Mouse (Mus musculus) stomach, postnatal 0 days (tissue): ENCODE results near the gene Fank1. TPM values are rescaled to one million over a fixed set of nuclear protein-coding genes. Genes with fewer than 3 reads are reported as not detected.
A peak's percentile ranks its signal among the peaks of the same experiment; 100 is the strongest.

Source experiments
- ATAC-seq: fragments of 200-750 bp; cut with Nextera tagmentation; 2 replicates; pipeline ENCODE4 v1.8.0; 2017; ENCODE audit not compliant: low FRiP score, low TSS enrichment
- DNase-seq: peaks from one replicate; pipeline ENCODE4 v3.0.0-alpha.2; 2016; ENCODE audit warnings: low spot score
- H3K27ac ChIP-seq: fragments of 300-500 bp; sonication (generic); replicated peaks from 2 replicates; pipeline ENCODE4 v1.5.1; 2014; ENCODE audit warnings: mild to moderate bottlenecking, control low read depth
- H3K27me3 ChIP-seq: fragments of 300-500 bp; sonication (generic); 2 replicates; pipeline ENCODE4 v1.6.1; 2014; ENCODE audit warnings: low read length; ENCODE audit not compliant: control insufficient read depth, insufficient read depth
- H3K36me3 ChIP-seq: fragments of 300-500 bp; sonication (generic); 2 replicates; pipeline ENCODE4 v1.6.1; 2014; ENCODE audit warnings: low read length, mixed read lengths; ENCODE audit not compliant: control insufficient read depth, insufficient read depth
- H3K4me1 ChIP-seq: fragments of 300-500 bp; sonication (generic); replicated peaks from 2 replicates; pipeline ENCODE4 v1.6.1; 2014; ENCODE audit warnings: antibody characterized with exemption; ENCODE audit not compliant: control insufficient read depth, insufficient read depth
- H3K4me2 ChIP-seq: fragments of 300-500 bp; sonication (generic); replicated peaks from 2 replicates; pipeline ENCODE4 v1.6.1; 2014; ENCODE audit warnings: low read depth, mild to moderate bottlenecking, control low read depth, moderate library complexity
- H3K4me3 ChIP-seq: fragments of 300-500 bp; sonication (generic); 2 replicates; pipeline ENCODE4 v1.5.1; 2014; ENCODE audit warnings: low read depth, low read length, control low read depth
- H3K9ac ChIP-seq: fragments of 300-500 bp; sonication (generic); 2 replicates; pipeline ENCODE4 v1.6.1; 2014; ENCODE audit warnings: mild to moderate bottlenecking, low read length, control low read depth, mixed read lengths
- H3K9me3 ChIP-seq: fragments of 300-500 bp; sonication (generic); 2 replicates; pipeline ENCODE4 v1.6.1; 2016; ENCODE audit warnings: low read length; ENCODE audit not compliant: control insufficient read depth
- CTCF ChIP-seq: IDR thresholded peaks from 2 replicates; pipeline ENCODE4 v1.5.1; 2016; ENCODE audit warnings: antibody characterized with exemption, low read depth, mild to moderate bottlenecking, moderate library complexity
- EP300 ChIP-seq: optimal IDR thresholded peaks from 2 replicates; pipeline ENCODE3; 2016; ENCODE audit warnings: antibody characterized with exemption
- WGBS: fragments of 180-500 bp; shearing (Covaris S2); extraction: QIAGEN DNeasy Blood & Tissue Kit; methylation state at CpG from one replicate; pipeline ENCODE4 v1.1.7; 2014; 5-methylcytosine and 5-hydroxymethylcytosine counted together
- polyA plus RNA-seq: library from polyadenylated mRNA; unstranded; fragments of >200 nt; fragmentation: Nextera tagmentation; extraction: Ambion mirVana; gene quantifications from 2 replicates; pipeline ENCODE4 v1.2.1, GENCODE M21; 2015

Fank1 gene
- polyA plus RNA-seq, 1 experiment from 2014 or later, result 0.34 TPM

GRCm38 (mm10) chr7:133775179-133775578, 1.5 kb upstream of the Fank1 start:
- 67% methylated on average over 5 of the region's 5 CpGs for WGBS
- H3K9ac ChIP-seq, result no peak overlapping the region
- no peaks in the 10 kb centered on the region for H3K9me3 ChIP-seq
- H3K36me3 ChIP-seq, result no peaks in the 10 kb centered on the region
- no peak overlapping the region for H3K27ac ChIP-seq
- no peak for ATAC-seq
- no peak overlapping the region for H3K4me3 ChIP-seq
- H3K27me3 ChIP-seq, result no peaks in the 10 kb centered on the region
- no peak for DNase-seq
- no peak overlapping the region for H3K4me2 ChIP-seq
- TF ChIP-seq CTCF, result no peak
- H3K4me1 ChIP-seq, result no peaks in the 10 kb centered on the region

- TF ChIP-seq CTCF, result no peak; the same call in 1 of the 2 replicates
- TF ChIP-seq EP300, result no peak
These were observed 650 bp upstream of the Fank1 start for GRCm38 (mm10) chr7:133775796-133776625.

GRCm38 (mm10) chr7:133781583-133781982, 4.9 kb downstream of the Fank1 start:
- peak overlapping the region; percentile 29 for H3K4me3 ChIP-seq
- H3K4me2 ChIP-seq, result peak overlapping the region; percentile 46
- H3K36me3 ChIP-seq, result no peaks in the 10 kb centered on the region
- no peaks in the 10 kb centered on the region for H3K4me1 ChIP-seq
- 40% methylated on average over 6 of the region's 6 CpGs for WGBS
- TF ChIP-seq CTCF, result no peak
- TF ChIP-seq EP300, result no peak
- H3K9me3 ChIP-seq, result no peaks in the 10 kb centered on the region
- DNase-seq, result peak; percentile 47
- peak overlapping the region; percentile 95 for H3K27ac ChIP-seq
- peak overlapping the region; percentile 59 for H3K9ac ChIP-seq
- H3K27me3 ChIP-seq, result no peaks in the 10 kb centered on the region
- ATAC-seq, result peak; percentile 57

More at GRCm38 (mm10) chr7:133775796-133776625, 650 bp upstream of the Fank1 start:
- peak overlapping the region; percentile 79 for H3K9ac ChIP-seq
- no peak for ATAC-seq
- 7% methylated on average over 38 of the region's 38 CpGs for WGBS
- peak overlapping the region; percentile 69 for H3K4me3 ChIP-seq
- DNase-seq, result peak; percentile 30
- H3K9me3 ChIP-seq, result no peaks in the 10 kb centered on the region
- H3K36me3 ChIP-seq, result no peaks in the 10 kb centered on the region
- peak overlapping the region; percentile 89 for H3K4me2 ChIP-seq
- no peaks in the 10 kb centered on the region for H3K27me3 ChIP-seq
- H3K27ac ChIP-seq, result 0 out of 2 replicates have a peak overlapping the region, but pooled peaks have one; percentile 9
- no peaks in the 10 kb centered on the region for H3K4me1 ChIP-seq

GRCm38 (mm10) chr7:133781991-133782390, 5.3 kb downstream of the Fank1 start:
- TF ChIP-seq EP300 (no peak), CTCF (no peak)
- ATAC-seq (peak; percentile 45), DNase-seq (peak; percentile 67)
- WGBS, result 53% methylated on average over 6 of the region's 6 CpGs
- Histone ChIP-seq H3K9me3 (no peaks in the 10 kb centered on the region), H3K4me2 (peak overlapping the region; percentile 46), H3K27ac (peak overlapping the region; percentile 95), H3K36me3 (no peaks in the 10 kb centered on the region), H3K4me1 (no peaks in the 10 kb centered on the region), H3K9ac (peak overlapping the region; percentile 59), H3K27me3 (no peaks in the 10 kb centered on the region), H3K4me3 (peak overlapping the region; percentile 29)

GRCm38 (mm10) chr7:133782717-133783435, 6.2 kb downstream of the Fank1 start, which contains the start of gene Dhx32:
Gene Dhx32, minus strand, starts transcription at chr7:133782726.
- Histone ChIP-seq H3K4me2 (peak within 1 kb of the TSS; percentile 46), H3K4me3 (peak within 1 kb of the TSS; percentile 29), H3K9ac (peak within 1 kb of the TSS; percentile 59), H3K36me3 (no peaks in the 10 kb centered on the region), H3K27me3 (no peaks in the 10 kb centered on the region), H3K4me1 (no peaks in the 10 kb centered on the region), H3K27ac (peak within 1 kb of the TSS; percentile 95), H3K9me3 (no peaks in the 10 kb centered on the region)
- DNase-seq, result peak; percentile 90
- peak; percentile 98 for ATAC-seq
- 22% methylated on average over 18 of the region's 18 CpGs for WGBS
- TF ChIP-seq EP300 (no peak), CTCF (peak; percentile 89)
